Mouse (Mus musculus): ENCODE measurements around the gene Pard3. TPM values are rescaled to one million over a fixed set of nuclear protein-coding genes. Genes with fewer than 3 reads are reported as not detected.

Pard3 gene
- polyA plus RNA-seq, 1 experiment, result not detected

DNA sequence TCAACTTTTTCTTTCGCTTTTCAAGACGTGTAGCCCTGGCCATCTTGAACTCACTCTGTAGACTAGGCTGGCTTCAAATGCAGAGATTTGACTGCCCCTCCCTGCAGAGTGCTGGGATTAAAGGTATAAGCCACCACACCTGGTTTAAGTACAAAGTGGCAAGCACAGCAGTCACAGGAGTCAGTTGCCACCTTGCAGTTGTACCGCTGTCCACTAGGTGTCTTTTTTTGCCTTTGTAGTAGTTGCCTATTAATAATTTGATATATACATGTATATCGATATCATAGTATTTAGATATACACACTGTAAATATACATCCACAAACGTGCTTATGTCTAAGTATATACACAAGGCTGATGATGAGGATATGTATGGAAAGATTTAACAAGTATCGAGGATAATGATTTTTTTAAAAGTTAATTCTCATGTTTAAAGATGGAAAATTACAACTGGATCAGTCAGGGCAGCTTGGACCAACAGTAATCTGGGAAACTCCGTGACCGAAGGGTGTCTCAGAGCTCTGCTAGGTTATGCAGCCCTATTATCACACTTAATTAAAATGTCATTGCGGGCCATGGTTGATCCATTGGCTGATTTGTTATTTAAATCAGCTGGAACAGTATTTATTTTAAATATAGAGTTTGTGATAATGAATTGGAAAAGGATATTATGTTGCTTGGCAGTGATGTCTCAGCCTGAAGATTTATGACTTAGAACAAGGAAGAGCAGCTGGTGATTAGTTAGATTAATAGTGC lies 220.9 kb downstream of the Pard3 start:
- TF ChIP-seq CTCF (IDR thresholded peaks at IDR 0.05; ENCODE audit: insufficient read depth, low read depth, low read length), result no peak
- TF ChIP-seq POLR2A (IDR thresholded peaks at IDR 0.05; ENCODE audit: insufficient read depth, low read depth, low read length), result no peak
- H3K4me3 ChIP-seq (ENCODE audit: insufficient read depth, low read depth, low read length), result no peak overlapping the region
- no peak overlapping the region for H3K27ac ChIP-seq (ENCODE audit: insufficient read depth, low read depth, low read length)
- WGBS, result 80% methylated on average over 9 of the region's 9 CpGs
- H3K4me1 ChIP-seq (ENCODE audit: control insufficient read depth, insufficient read depth, low read length), result no peaks in the 10 kb centered on the region

DNA sequence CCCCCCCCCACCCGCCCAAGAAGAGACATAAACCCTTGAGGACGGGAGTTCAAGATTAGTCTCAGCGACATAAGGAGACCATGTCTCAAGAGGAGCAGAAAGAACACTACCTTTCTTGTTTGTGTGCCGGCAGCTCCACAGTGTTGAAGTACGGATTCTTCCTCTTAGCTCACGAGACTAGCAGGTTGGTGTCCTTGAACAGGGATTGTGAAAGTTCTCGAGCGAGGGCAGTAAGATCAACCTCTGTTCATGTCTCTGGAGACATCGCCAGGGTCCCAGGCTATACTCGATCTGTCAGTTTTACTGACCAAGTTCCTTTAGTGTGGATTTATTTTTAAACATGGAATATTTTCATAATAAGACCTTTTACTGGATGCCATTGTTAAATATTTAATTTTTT lies 224.1 kb downstream of the Pard3 start:
- H3K4me1 ChIP-seq (ENCODE audit: control insufficient read depth, insufficient read depth, low read length), result no peaks in the 10 kb centered on the region
- WGBS, result 96% methylated on average over 10 of the region's 10 CpGs
- no peak overlapping the region for H3K4me3 ChIP-seq (ENCODE audit: insufficient read depth, low read depth, low read length)
- TF ChIP-seq CTCF (IDR thresholded peaks at IDR 0.05; ENCODE audit: insufficient read depth, low read depth, low read length), result no peak
- no peak for TF ChIP-seq POLR2A (IDR thresholded peaks at IDR 0.05; ENCODE audit: insufficient read depth, low read depth, low read length)
- H3K27ac ChIP-seq (ENCODE audit: insufficient read depth, low read depth, low read length), result no peak overlapping the region

DNA sequence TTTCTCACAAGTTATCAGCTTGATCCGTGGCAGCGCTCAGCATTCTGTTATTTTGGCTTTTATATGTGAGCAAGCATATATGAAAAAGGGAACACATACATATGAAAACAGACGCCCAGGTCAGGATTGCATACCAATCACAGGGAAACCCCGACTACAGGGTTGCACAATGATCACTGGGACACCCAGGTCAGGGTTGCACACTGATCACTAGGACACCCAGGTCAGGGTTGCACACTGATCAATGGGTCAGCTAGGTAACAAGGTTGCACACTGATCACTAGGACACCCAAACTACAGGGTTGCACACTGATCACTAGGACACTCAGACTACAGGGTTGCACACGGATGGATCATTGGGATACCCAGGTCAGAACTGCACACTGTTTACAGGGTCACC lies 228.6 kb downstream of the Pard3 start:
- no peak overlapping the region for H3K27ac ChIP-seq (ENCODE audit: insufficient read depth, low read depth, low read length)
- H3K4me1 ChIP-seq (ENCODE audit: control insufficient read depth, insufficient read depth, low read length), result no peaks in the 10 kb centered on the region
- no peak for TF ChIP-seq POLR2A (IDR thresholded peaks at IDR 0.05; ENCODE audit: insufficient read depth, low read depth, low read length)
- no peak for TF ChIP-seq CTCF (IDR thresholded peaks at IDR 0.05; ENCODE audit: insufficient read depth, low read depth, low read length)
- H3K4me3 ChIP-seq (ENCODE audit: insufficient read depth, low read depth, low read length), result no peak overlapping the region
- 94% methylated on average over 5 of the region's 5 CpGs for WGBS

DNA sequence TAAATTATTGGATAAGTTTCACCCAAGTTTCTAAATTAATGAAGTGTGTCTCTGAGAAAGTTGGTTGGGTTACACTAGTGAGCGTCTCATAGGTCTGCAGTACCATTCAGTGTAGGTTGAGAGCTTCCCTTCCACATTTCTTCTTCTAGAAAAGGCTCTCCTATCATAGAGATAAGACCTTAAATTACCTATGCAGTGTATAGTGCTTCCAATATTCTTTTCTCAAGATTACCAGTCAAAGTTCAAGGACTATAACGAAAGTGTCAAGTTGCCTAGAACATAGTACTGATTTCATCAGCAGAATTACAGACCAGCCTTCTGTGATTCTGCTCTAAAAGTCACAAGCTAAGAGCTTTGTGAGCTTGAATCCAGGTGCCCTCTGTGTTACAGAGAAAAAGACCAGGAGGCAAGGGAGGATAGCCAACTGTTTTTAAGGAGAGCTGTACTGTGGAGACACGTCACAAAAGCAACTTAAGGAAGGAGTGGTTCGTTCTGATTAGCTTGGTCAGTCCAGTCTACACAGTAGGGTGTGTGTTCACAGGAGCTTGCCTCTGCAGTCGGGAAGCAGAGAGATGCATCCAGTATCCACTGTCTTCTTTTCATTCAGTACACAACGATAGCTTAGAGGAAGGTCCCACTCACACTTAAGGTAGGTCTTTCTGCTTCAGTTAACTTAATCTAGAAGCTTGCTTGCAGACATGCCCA lies 229.5 kb downstream of the Pard3 start:
- Histone ChIP-seq H3K27ac (ENCODE audit: insufficient read depth, low read depth, low read length) (no peak overlapping the region), H3K4me3 (ENCODE audit: insufficient read depth, low read depth, low read length) (no peak overlapping the region), H3K4me1 (ENCODE audit: control insufficient read depth, insufficient read depth, low read length) (no peaks in the 10 kb centered on the region)
- 73% methylated on average over 6 of the region's 6 CpGs for WGBS
- TF ChIP-seq CTCF (IDR thresholded peaks at IDR 0.05; ENCODE audit: insufficient read depth, low read depth, low read length), result no peak
- no peak for TF ChIP-seq POLR2A (IDR thresholded peaks at IDR 0.05; ENCODE audit: insufficient read depth, low read depth, low read length)

DNA sequence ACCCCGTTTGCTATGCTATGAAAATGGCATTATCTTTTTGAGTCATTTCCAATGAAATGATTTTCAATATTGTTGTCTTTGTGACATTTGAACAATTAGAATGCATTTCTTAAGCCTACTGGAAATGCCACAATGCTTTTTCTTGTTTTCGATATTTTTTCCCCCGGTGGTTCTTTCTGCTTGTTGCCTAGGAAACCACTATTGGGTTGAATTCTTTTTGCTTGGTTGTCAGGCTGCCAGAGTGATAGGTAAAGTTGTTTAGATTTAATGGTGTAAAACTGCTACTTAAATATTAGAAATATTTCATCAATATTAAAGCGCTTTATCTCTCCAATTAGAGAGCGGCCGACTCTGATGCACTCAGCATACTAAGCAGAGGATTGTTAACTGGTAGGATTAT lies 230.4 kb downstream of the Pard3 start:
- Histone ChIP-seq H3K4me1 (ENCODE audit: control insufficient read depth, insufficient read depth, low read length) (no peaks in the 10 kb centered on the region), H3K4me3 (ENCODE audit: insufficient read depth, low read depth, low read length) (no peak overlapping the region), H3K27ac (ENCODE audit: insufficient read depth, low read depth, low read length) (no peak overlapping the region)
- WGBS, result 75% methylated on average over 6 of the region's 6 CpGs
- TF ChIP-seq CTCF (IDR thresholded peaks at IDR 0.05; ENCODE audit: insufficient read depth, low read depth, low read length), result no peak
- no peak for TF ChIP-seq POLR2A (IDR thresholded peaks at IDR 0.05; ENCODE audit: insufficient read depth, low read depth, low read length)

DNA sequence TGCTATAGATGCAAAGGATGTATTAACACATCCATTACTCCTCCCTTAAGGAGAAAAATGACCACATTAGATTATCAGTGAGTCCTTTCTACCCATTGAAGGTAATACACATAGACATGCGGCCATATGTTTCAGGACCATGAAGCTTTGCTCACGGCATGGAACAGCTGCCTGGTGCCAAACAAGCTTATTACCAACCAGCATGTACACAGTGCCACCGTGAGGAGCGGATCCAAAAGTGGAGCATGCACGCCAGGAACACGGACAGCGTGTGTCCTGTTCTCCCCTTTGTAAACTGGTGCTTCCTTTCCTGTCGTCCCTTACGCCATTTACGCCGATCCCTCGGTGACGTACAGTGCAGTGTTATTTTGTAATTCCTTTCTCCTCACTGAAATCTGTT lies 232.2 kb downstream of the Pard3 start:
- Histone ChIP-seq H3K4me1 (ENCODE audit: control insufficient read depth, insufficient read depth, low read length) (no peaks in the 10 kb centered on the region), H3K4me3 (ENCODE audit: insufficient read depth, low read depth, low read length) (no peak overlapping the region), H3K27ac (ENCODE audit: insufficient read depth, low read depth, low read length) (no peak overlapping the region)
- 96% methylated on average over 13 of the region's 13 CpGs for WGBS
- TF ChIP-seq CTCF (IDR thresholded peaks at IDR 0.05; ENCODE audit: insufficient read depth, low read depth, low read length) (no peak), POLR2A (IDR thresholded peaks at IDR 0.05; ENCODE audit: insufficient read depth, low read depth, low read length) (no peak)

DNA sequence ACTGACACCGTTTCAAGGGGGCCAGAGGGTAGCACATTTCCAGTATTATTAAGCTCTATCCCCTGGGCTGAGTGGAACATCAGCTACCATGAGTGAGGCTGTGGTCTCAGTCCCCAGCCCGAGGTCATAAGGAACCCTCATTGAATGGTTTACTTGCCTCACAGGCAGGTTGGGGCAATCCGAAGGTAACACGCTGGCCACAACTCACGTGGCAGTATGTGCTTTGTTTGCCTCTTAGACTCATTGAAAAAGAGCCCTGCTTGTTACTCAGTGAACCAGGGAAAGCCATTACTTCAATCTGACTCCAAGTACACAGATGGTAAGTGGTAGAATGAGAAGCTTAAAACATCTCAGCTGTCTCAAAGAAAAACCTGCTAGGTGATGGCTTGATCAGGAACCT lies 236.8 kb downstream of the Pard3 start:
- no peaks in the 10 kb centered on the region for H3K4me1 ChIP-seq (ENCODE audit: control insufficient read depth, insufficient read depth, low read length)
- 93% methylated on average over 5 of the region's 5 CpGs for WGBS
- TF ChIP-seq POLR2A (IDR thresholded peaks at IDR 0.05; ENCODE audit: insufficient read depth, low read depth, low read length), result no peak
- H3K4me3 ChIP-seq (ENCODE audit: insufficient read depth, low read depth, low read length), result no peak overlapping the region
- no peak overlapping the region for H3K27ac ChIP-seq (ENCODE audit: insufficient read depth, low read depth, low read length)

DNA sequence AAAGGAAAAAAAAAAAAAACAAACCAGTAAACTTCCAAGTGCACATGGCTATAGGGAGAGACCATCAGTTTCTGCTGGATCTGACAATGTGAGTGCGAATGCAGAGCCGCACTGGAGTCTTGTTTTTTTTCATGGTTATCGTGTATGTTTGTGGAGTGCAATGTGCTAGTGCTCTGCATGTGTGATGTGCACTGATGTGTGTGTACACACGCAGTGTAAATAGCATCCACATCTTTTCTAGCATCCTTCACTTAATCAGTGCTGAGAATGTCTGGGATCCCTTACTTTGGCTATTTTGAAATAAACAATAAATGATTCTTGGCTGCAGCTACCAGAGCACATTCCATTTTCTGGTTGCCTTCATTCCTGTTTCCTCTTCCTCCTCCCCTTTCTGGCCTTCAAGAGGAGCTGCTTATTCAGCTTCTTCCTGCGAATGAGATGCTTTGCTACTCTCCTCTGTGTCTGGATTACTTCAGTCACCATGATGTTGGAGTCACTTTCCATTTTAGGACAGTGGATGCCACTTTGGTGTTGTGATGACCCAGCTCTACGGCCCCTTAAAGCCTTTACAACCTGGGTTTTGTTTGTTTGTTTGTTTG lies 239.3 kb downstream of the Pard3 start:
- no peak overlapping the region for H3K4me3 ChIP-seq (ENCODE audit: insufficient read depth, low read depth, low read length)
- no peak overlapping the region for H3K27ac ChIP-seq (ENCODE audit: insufficient read depth, low read depth, low read length)
- TF ChIP-seq CTCF (IDR thresholded peaks at IDR 0.05; ENCODE audit: insufficient read depth, low read depth, low read length) (no peak), POLR2A (IDR thresholded peaks at IDR 0.05; ENCODE audit: insufficient read depth, low read depth, low read length) (no peak)
- H3K4me1 ChIP-seq (ENCODE audit: control insufficient read depth, insufficient read depth, low read length), result no peaks in the 10 kb centered on the region
- WGBS, result 87% methylated on average over 6 of the region's 6 CpGs

DNA sequence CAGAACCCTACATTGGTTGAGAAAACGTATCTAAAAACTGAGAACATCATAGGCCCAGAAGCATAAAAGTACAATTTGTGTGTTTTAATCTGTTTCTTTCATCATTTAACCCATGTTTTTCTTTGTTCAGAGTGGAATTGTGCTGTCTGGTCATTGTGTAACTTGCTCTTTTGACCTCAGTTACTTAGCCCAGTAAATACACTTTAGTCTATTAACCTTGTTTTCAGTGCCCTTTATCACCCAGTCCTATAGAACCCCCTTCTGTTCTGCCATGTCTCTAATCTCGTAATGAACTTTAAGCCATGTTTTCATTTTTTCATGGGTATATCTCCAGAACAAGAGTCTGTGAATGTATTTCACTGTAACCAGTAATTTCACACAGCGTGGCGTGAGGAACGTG lies 243.3 kb downstream of the Pard3 start:
- no peaks in the 10 kb centered on the region for H3K4me1 ChIP-seq (ENCODE audit: control insufficient read depth, insufficient read depth, low read length)
- TF ChIP-seq CTCF (IDR thresholded peaks at IDR 0.05; ENCODE audit: insufficient read depth, low read depth, low read length), result no peak
- TF ChIP-seq POLR2A (IDR thresholded peaks at IDR 0.05; ENCODE audit: insufficient read depth, low read depth, low read length), result no peak
- no peak overlapping the region for H3K4me3 ChIP-seq (ENCODE audit: insufficient read depth, low read depth, low read length)
- H3K27ac ChIP-seq (ENCODE audit: insufficient read depth, low read depth, low read length), result no peak overlapping the region
- 94% methylated on average over 5 of the region's 5 CpGs for WGBS
